Mouse (Mus musculus) hindbrain, embryonic 16.5 days (tissue): ENCODE measurements around the gene Slc25a13. TPM values are rescaled to one million over a fixed set of nuclear protein-coding genes. Genes with fewer than 3 reads are reported as not detected.

Experiments used
- ATAC-seq: fragments of 200-750 bp; cut with Nextera tagmentation; 2 replicates; pipeline ENCODE4 v1.8.0; 2017; ENCODE audit warnings: moderate TSS enrichment, moderate library complexity
- H3K27ac ChIP-seq: fragments of 300-500 bp; sonication (generic); 2 replicates; pipeline ENCODE4 v1.5.1; 2014; ENCODE audit warnings: low read depth, mild to moderate bottlenecking, control low read depth, low read length, moderate library complexity
- H3K27me3 ChIP-seq: fragments of 300-500 bp; sonication (generic); replicated peaks from 2 replicates; pipeline ENCODE4 v1.6.1; 2014; ENCODE audit warnings: low read length; ENCODE audit not compliant: control insufficient read depth, insufficient read depth
- H3K36me3 ChIP-seq: fragments of 300-500 bp; sonication (generic); 2 replicates; pipeline ENCODE4 v1.6.1; 2014; ENCODE audit warnings: mild to moderate bottlenecking, low read length, moderate library complexity, mixed read lengths; ENCODE audit not compliant: control insufficient read depth, insufficient read depth
- H3K4me1 ChIP-seq: fragments of 300-500 bp; sonication (generic); 2 replicates; pipeline ENCODE4 v1.6.1; 2014; ENCODE audit warnings: low read depth, low read length; ENCODE audit not compliant: control insufficient read depth, insufficient read depth
- H3K4me2 ChIP-seq: fragments of 300-500 bp; sonication (generic); 2 replicates; pipeline ENCODE4 v1.6.1; 2014; ENCODE audit warnings: mild to moderate bottlenecking, low read length, control low read depth, moderate library complexity
- H3K4me3 ChIP-seq: fragments of 300-500 bp; sonication (generic); 2 replicates; pipeline ENCODE4 v1.5.1; 2014; ENCODE audit warnings: mild to moderate bottlenecking, low read length, control low read depth, moderate library complexity
- H3K9ac ChIP-seq: fragments of 300-500 bp; sonication (generic); 2 replicates; pipeline ENCODE4 v1.6.1; 2014; ENCODE audit warnings: low read depth, mild to moderate bottlenecking, control low read depth, low read length, moderate library complexity
- H3K9me3 ChIP-seq: fragments of 300-500 bp; sonication (generic); 2 replicates; pipeline ENCODE4 v1.6.1; 2014; ENCODE audit warnings: mild to moderate bottlenecking, low read length, moderate library complexity; ENCODE audit not compliant: control insufficient read depth
- WGBS: fragments of 180-500 bp; shearing (Covaris S2); extraction: QIAGEN DNeasy Blood & Tissue Kit; methylation state at CpG from one replicate; pipeline ENCODE4 v1.1.7; 2014; 5-methylcytosine and 5-hydroxymethylcytosine counted together
- polyA plus RNA-seq: library from polyadenylated mRNA; unstranded; fragments of >200 nt; fragmentation: Nextera tagmentation; extraction: Ambion mirVana; gene quantifications from 2 replicates; pipeline ENCODE4 v1.2.1, GENCODE M21; 2015

The Slc25a13 gene
- polyA plus RNA-seq, 1 experiment from 2014 or later = 6.3 TPM

DNA sequence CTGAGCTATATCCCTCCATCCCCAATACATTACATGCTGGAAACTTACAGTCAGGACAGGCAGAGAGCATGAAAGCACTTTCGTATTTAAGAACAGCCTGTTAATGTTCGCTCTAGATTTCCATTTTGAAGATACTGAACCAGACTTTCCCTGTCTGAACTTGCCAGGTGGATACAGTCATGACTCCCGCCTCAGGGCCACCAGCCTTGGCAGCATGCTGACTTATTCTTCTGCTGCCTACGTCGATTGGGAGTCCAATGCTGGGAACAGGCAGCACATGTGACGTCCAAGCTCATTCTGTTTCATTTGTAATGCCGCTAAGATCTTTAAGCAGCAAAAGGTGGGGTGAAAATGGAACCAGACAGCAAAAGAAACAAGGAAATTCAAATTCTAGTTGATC is 5.7 kb upstream of the Slc25a13 start:
- no peaks in the 10 kb centered on the region for H3K36me3 ChIP-seq
- WGBS = 86% methylated on average over 7 of the region's 7 CpGs
- no peak overlapping the region for H3K27ac ChIP-seq
- H3K4me1 ChIP-seq = no peaks in the 10 kb centered on the region
- H3K4me2 ChIP-seq = no peak overlapping the region
- H3K9ac ChIP-seq = no peak overlapping the region
- no peak for ATAC-seq
- H3K9me3 ChIP-seq = no peaks in the 10 kb centered on the region
- H3K4me3 ChIP-seq = no peak overlapping the region
- no peaks in the 10 kb centered on the region for H3K27me3 ChIP-seq

DNA sequence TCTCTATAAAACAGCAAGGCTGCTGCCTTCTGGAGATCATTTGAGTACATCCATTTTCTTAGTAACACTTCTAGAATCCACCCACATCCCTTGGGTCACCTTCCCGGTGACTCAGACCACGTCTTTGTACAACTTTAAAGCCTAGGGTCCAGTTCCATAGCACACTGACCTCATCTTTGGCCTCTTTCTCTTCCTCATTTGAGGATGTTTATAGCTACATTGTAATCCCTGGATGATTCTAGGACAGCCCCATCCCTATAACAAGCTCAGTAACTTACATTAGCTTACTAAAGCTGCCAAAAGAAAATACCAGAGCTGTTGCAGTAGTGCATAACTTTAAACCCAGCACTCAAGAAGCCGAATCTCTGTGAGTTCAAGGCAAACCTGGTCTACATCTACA is 3.6 kb upstream of the Slc25a13 start:
- Histone ChIP-seq H3K9ac (no peak overlapping the region), H3K9me3 (no peaks in the 10 kb centered on the region), H3K27me3 (no peaks in the 10 kb centered on the region), H3K4me2 (no peak overlapping the region), H3K27ac (no peak overlapping the region), H3K4me1 (peaks cover 8% of the 10 kb centered on the region; the same call in 1 of the 2 replicates), H3K4me3 (no peak overlapping the region), H3K36me3 (no peaks in the 10 kb centered on the region)
- WGBS = 94% methylated on average over 3 of the region's 3 CpGs
- ATAC-seq = no peak

DNA sequence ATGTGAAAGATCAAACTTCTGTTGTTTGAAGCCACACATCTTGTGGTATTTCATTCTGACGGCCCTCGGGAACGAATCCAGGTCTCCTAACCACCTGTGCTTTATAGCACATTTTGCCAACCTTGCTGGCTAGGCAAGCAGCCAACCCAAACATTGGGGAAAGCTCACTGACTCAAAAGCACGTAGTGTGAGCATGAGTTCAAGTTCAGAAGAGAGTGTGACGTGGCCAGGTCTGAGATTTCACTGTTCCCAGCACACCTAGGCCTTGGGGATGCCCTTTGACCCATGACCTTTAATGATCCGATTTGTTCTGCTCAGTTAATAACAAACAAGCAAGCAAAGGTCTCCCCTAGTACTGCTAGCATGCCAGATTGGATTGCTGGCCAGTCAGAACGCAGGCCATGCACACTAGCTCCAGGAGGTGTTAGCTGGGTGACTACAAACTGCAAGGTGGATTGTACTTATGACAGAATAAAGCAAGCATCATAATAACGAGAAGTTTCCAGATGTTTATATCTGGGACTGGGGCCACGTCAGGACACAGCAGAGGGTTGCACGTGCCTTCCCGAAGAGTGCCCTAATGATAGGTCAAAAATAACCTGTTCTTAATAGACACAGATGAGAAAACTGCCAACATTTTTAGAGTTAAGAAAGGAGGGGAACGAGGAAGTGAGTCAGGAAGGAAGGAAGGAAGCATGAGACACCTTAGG is 2.8 kb upstream of the Slc25a13 start:
- H3K9me3 ChIP-seq = no peaks in the 10 kb centered on the region
- no peak for ATAC-seq
- H3K4me2 ChIP-seq = no peak overlapping the region
- H3K27ac ChIP-seq = no peak overlapping the region
- H3K4me1 ChIP-seq = peaks cover 8% of the 10 kb centered on the region; the same call in 1 of the 2 replicates
- H3K36me3 ChIP-seq = no peaks in the 10 kb centered on the region
- no peak overlapping the region for H3K4me3 ChIP-seq
- no peak overlapping the region for H3K9ac ChIP-seq
- no peaks in the 10 kb centered on the region for H3K27me3 ChIP-seq
- WGBS = 83% methylated on average over 12 of the region's 12 CpGs

DNA sequence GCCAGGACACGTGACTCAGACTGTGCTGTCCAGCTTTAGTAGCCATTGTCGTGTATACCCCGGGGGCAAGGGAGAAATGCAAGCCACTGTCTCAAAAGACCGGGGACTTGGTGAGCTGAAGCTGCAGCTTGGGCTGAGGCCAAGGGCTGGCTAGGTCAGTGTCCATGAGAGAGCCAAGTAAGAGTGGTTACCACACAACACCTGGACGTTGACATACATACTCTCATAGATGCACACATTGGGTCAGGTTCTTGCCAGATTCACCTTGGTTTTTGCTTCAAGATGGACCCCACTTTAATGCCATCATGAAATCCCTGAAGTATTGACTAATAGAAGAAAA is 283 bp upstream of the Slc25a13 start:
- no peak for ATAC-seq
- Histone ChIP-seq H3K27ac (no peak overlapping the region), H3K36me3 (no peaks in the 10 kb centered on the region), H3K4me1 (peaks cover 8% of the 10 kb centered on the region; the same call in 1 of the 2 replicates), H3K9me3 (no peaks in the 10 kb centered on the region), H3K9ac (peak overlapping the region; percentile 77), H3K4me2 (peak overlapping the region; percentile 95), H3K4me3 (peak overlapping the region; percentile 74), H3K27me3 (no peaks in the 10 kb centered on the region)
- WGBS = 10% methylated on average over 5 of the region's 5 CpGs

DNA sequence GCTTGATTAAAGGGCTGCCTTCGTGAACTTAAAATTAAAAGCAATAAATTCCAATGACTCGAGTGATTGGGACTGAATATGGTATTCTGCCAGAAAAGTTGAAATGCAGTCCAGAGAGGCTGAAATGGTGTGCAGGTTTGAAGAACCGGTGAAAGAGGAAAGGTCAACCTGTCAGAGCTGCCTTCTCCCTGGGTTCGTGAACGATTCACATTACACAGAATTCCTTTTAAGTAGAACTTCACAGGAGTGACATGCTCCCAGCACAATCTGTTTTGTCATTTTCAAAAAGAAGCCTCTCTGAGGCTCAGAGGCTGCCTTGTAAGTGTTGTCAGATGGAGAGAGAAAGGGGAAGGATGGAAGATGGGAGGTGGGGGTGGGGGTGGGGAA is 860 bp downstream of the Slc25a13 start:
- H3K36me3 ChIP-seq = no peaks in the 10 kb centered on the region
- H3K4me2 ChIP-seq = peak overlapping the region; percentile 95
- H3K27me3 ChIP-seq = no peaks in the 10 kb centered on the region
- no peak for ATAC-seq
- H3K27ac ChIP-seq = no peak overlapping the region
- peak overlapping the region; percentile 74 for H3K4me3 ChIP-seq
- peak overlapping the region; percentile 77 for H3K9ac ChIP-seq
- WGBS = 44% methylated on average over 5 of the region's 5 CpGs
- H3K9me3 ChIP-seq = no peaks in the 10 kb centered on the region
- H3K4me1 ChIP-seq = peaks cover 8% of the 10 kb centered on the region; the same call in 1 of the 2 replicates

DNA sequence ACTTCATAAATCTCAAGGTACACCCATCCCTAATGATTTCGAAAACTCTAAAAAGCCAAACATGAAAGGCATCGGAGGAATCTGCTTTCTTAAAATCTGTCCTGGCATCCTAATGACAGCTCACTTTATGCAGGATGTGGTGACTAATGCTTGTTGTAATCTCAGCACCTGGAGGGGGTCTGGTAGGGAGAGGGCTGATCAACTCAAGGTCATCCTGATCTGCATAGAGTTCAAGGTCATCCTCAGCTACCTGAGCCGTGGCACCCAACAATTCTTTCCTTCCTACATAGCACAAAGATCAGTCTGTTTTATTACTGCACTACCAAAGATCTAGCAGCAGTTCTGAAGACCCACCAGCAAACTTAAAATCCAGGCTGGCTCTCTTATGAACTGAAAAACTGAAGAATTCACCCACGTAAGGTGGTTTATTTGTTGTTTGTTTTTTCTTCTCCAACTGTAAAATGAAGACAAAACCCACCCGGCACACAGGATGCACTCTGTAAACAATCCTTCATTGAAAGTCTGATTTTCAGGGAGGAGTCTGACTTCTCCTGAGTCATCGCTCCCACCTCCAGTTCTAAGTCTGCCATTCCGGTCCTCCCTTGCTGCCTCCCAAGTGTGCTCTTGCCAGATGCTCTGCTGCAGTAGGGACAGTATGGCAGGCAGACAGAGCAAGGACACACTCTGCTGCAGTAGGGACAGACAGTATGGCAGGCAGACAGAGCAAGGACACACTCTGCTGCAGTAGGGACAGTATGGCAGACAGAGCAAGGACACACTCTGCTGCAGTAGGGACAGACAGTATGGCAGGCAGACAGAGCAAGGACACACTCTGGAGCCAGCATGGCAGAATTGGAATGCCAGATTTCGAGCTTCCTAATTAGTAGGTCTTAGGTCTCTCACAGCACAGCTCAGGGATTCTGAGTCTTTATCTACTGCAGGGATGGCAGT is 4.3 kb downstream of the Slc25a13 start:
- H3K4me2 ChIP-seq = no peak overlapping the region
- H3K27me3 ChIP-seq = no peaks in the 10 kb centered on the region
- no peak overlapping the region for H3K27ac ChIP-seq
- H3K9ac ChIP-seq = no peak overlapping the region
- peaks cover 8% of the 10 kb centered on the region; the same call in 1 of the 2 replicates for H3K4me1 ChIP-seq
- no peak overlapping the region for H3K4me3 ChIP-seq
- ATAC-seq = no peak
- WGBS = 86% methylated on average over 8 of the region's 8 CpGs
- H3K9me3 ChIP-seq = no peaks in the 10 kb centered on the region
- no peaks in the 10 kb centered on the region for H3K36me3 ChIP-seq

DNA sequence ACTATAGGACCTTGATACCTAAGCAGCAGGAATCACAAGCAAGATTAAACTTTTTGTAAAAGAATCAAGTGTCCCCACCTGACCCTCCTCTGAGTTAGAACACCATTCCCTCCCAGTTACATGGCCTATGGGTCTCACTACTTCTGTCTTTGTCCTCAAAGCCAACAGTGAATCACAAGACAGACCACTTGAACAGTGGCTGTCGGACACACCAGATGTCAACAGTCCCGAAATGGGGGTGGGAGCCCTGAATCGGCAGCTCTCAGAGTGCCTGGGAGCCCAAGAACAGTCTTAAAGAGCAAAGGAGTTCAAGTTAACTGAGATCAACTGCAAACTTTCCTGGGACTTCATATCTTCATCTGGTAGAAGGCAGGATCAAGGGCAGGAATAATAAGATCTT is 5.0 kb downstream of the Slc25a13 start:
- 83% methylated on average over 3 of the region's 3 CpGs for WGBS
- H3K4me3 ChIP-seq = no peak overlapping the region
- H3K27me3 ChIP-seq = no peaks in the 10 kb centered on the region
- no peak overlapping the region for H3K9ac ChIP-seq
- no peak overlapping the region for H3K27ac ChIP-seq
- H3K4me2 ChIP-seq = no peak overlapping the region
- no peaks in the 10 kb centered on the region for H3K36me3 ChIP-seq
- no peaks in the 10 kb centered on the region for H3K9me3 ChIP-seq
- no peak for ATAC-seq
- peaks cover 5% of the 10 kb centered on the region; the same call in 1 of the 2 replicates for H3K4me1 ChIP-seq

DNA sequence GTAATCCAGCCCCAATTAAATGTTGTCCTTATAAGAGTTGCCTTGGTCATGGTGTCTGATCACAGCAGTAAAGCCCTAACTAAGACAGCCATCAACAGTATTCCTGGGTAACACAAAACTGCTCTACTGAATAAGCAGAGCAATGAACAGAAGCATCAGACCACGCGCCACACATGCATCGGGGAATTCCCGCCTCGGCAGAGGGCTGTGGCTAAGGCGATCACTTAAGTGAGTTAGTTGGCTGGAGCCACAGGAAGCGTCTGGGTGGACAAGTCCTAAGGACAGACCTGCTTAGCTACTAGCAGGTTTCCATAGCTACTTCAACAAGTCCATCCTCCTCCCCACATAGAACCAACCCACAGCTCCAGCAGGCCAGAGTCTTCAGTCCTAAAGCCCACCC is 6.3 kb downstream of the Slc25a13 start:
- Histone ChIP-seq H3K36me3 (no peaks in the 10 kb centered on the region), H3K4me1 (no peaks in the 10 kb centered on the region), H3K4me3 (no peak overlapping the region), H3K9me3 (no peaks in the 10 kb centered on the region), H3K27ac (no peak overlapping the region), H3K4me2 (no peak overlapping the region), H3K9ac (no peak overlapping the region), H3K27me3 (no peaks in the 10 kb centered on the region)
- no peak for ATAC-seq
- 95% methylated on average over 7 of the region's 7 CpGs for WGBS

DNA sequence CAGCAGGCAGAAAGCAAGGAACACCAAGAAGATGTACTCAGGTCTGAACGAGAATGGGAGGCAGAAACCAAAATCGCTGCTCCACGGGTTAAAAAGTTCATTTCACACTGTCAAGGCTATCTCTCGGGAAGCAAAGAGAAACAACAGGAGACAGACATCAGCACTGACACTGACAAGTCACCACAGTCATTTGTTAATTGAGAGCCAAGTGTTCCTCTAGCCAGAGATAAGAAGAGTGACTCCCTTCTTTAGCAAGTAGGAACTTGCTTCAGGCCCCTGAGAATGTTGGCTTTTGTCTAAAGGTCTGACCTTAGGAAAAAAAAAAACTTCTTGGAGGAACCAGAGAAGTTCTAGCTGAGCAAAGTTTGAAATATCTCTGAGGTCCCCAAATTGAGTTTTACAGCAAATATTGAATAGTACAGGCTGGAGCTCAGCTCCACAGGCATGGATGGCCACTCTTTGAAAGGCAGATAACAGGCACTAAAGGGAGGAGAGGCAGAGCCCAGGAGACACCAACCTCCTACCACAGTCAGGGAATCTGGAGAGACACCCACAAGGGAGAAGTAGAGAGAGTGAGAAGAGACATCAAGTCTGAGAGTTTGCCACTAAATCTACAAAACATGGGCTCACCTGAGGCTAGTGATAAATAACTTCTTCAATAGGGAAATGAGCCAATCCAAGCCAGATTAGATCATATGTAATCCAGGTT is 8.5 kb downstream of the Slc25a13 start:
- H3K36me3 ChIP-seq = no peaks in the 10 kb centered on the region
- no peak for ATAC-seq
- 65% methylated on average over 4 of the region's 4 CpGs for WGBS

More for the DNA sequence above, 8.5 kb downstream of the Slc25a13 start:
- Histone ChIP-seq H3K9me3 (no peaks in the 10 kb centered on the region), H3K4me2 (no peak overlapping the region), H3K27me3 (no peaks in the 10 kb centered on the region), H3K4me3 (no peak overlapping the region), H3K27ac (no peak overlapping the region), H3K4me1 (no peaks in the 10 kb centered on the region), H3K9ac (no peak overlapping the region)
